Mouse (Mus musculus) heart, adult 2 months (tissue): Measurements from ENCODE around the gene Gpkow.

Experiments used
- CTCF ChIP-seq: fragments of 200-600 bp; IDR thresholded peaks from 2 replicates; pipeline ENCODE4 v1.8.1; 2022; ENCODE audit warnings: antibody characterized with exemption, mild to moderate bottlenecking, moderate library complexity
- EP300 ChIP-seq: fragments of 200-500 bp; IDR thresholded peaks from 2 replicates; pipeline ENCODE4 v1.6.1; 2011; ENCODE audit warnings: low read depth, low read length, control low read depth; ENCODE audit not compliant: insufficient read depth
- POLR2A ChIP-seq: fragments of 200-500 bp; IDR thresholded peaks from 2 replicates; pipeline ENCODE4 v1.6.1; 2011; ENCODE audit warnings: mild to moderate bottlenecking, low read depth, low read length, control low read depth; ENCODE audit not compliant: insufficient read depth

GRCm38 (mm10) chrX:7728922-7729265 lies 32.0 kb downstream of the Gpkow start:
- no peak for TF ChIP-seq POLR2A
- no peak for TF ChIP-seq CTCF
- no peak for TF ChIP-seq EP300
